ENCODE assay signal across 8 mouse cellular contexts in the genomic region with DNA sequence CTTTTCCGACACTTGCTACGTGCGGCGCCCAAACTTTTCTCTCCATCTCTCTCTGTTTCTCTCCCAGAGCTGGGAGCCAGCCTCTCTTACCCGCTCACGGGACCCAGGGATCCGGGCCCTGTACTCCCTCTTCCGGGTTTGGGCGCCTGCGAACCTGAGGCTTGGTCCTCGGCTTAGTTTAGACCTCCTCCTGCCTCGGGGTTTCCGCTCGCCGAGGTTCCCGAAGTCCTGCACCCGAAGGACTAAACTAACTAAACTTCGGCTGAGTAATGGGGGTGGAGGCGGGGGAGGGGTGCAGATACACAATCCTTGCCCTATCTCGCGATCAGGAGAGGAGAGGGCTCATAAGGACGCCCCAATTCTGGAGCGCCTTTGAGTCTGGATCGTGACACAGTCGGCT. TPM values are rescaled to one million over a fixed set of nuclear protein-coding genes. Genes with fewer than 3 reads are reported as not detected.
DNase-seq lines count a peak whose midpoint lies in the region; ATAC-seq and TF ChIP-seq lines count a peak whose summit lies in the region.

A gene (minus strand): TSS at position 223 of the 400 bp plus-strand sequence.

- ATAC-seq in lung, embryonic 14.5 days (ENCODE audit: insufficient read depth), result peak; percentile 16; the same call in 1 of the 2 replicates
- ATAC-seq in liver, embryonic 14.5 days (ENCODE audit: insufficient read depth), result no peak

- H3K9ac ChIP-seq in lung, embryonic 14.5 days, result peak within 1 kb of the TSS; percentile 9; the same call in 1 of the 2 replicates
- no peak within 1 kb of the TSS for H3K9ac ChIP-seq in liver, embryonic 14.5 days (replicated peaks)

- peak; percentile 35 for DNase-seq in lung, embryonic 14.5 days
- no peak for DNase-seq in lung, postnatal 36 days
- DNase-seq in forebrain, embryonic 10.5 days (ENCODE audit: extremely low spot score, low spot score), result peak; percentile 67
- DNase-seq in kidney, adult 9 months, result peak; percentile 62
- DNase-seq in liver, embryonic 14.5 days (ENCODE audit: low read depth in 3 of 3, low spot score in 3 of 3), result no peak
- no peak for DNase-seq in ovary, postnatal 14 days (ENCODE audit: low spot score)
- no peak for DNase-seq in adrenal gland, adult 8-10 months
- no peak for DNase-seq in right cerebral cortex, adult 18-20 months

- H3K9me3 ChIP-seq in lung, embryonic 14.5 days (ENCODE audit: low read depth, low read length), result no peaks in the 10 kb centered on the region
- no peaks in the 10 kb centered on the region for H3K9me3 ChIP-seq in forebrain, embryonic 10.5 days
- H3K9me3 ChIP-seq in liver, embryonic 14.5 days (ENCODE audit: control insufficient read depth, low read length), result no peaks in the 10 kb centered on the region

- peaks cover 98% of the 10 kb centered on the region for H3K27me3 ChIP-seq in lung, embryonic 14.5 days (ENCODE audit: insufficient read depth, low read length)
- H3K27me3 ChIP-seq in forebrain, embryonic 10.5 days (ENCODE audit: poor library complexity, severe bottlenecking), result peaks cover 65% of the 10 kb centered on the region
- peaks cover 90% of the 10 kb centered on the region for H3K27me3 ChIP-seq in liver, embryonic 14.5 days (ENCODE audit: control insufficient read depth, insufficient read depth, low read length)

- peaks cover 2% of the 10 kb centered on the region; the same call in 1 of the 2 replicates for H3K4me1 ChIP-seq in lung, embryonic 14.5 days (ENCODE audit: insufficient read depth)
- peaks cover 76% of the 10 kb centered on the region for H3K4me1 ChIP-seq in forebrain, embryonic 10.5 days
- no peaks in the 10 kb centered on the region for H3K4me1 ChIP-seq in liver, embryonic 14.5 days (replicated peaks; ENCODE audit: control insufficient read depth in 2 of 2, insufficient read depth in 2 of 2, low read length in 1 of 2)

- H3K27ac ChIP-seq in lung, embryonic 14.5 days (ENCODE audit: low read depth), result no peak within 1 kb of the TSS
- peak within 1 kb of the TSS; percentile 98 for H3K27ac ChIP-seq in forebrain, embryonic 10.5 days
- H3K27ac ChIP-seq in liver, embryonic 14.5 days, result no peak within 1 kb of the TSS

- no peaks in the 10 kb centered on the region for H3K36me3 ChIP-seq in lung, embryonic 14.5 days (ENCODE audit: insufficient read depth)
- no peaks in the 10 kb centered on the region for H3K36me3 ChIP-seq in forebrain, embryonic 10.5 days (replicated peaks)
- no peaks in the 10 kb centered on the region for H3K36me3 ChIP-seq in liver, embryonic 14.5 days (replicated peaks; ENCODE audit: control insufficient read depth, insufficient read depth, low read depth)

- TF ChIP-seq EP300 in liver, embryonic 14.5 days (IDR thresholded peaks at IDR 0.05; ENCODE audit: low read depth), result no peak

- 0% methylated on average over 25 of the region's 25 CpGs for WGBS in lung, embryonic 14.5 days
- 0% methylated on average over 25 of the region's 25 CpGs for WGBS in forebrain, embryonic 10.5 days
- WGBS in liver, embryonic 14.5 days (ENCODE audit: insufficient replicate concordance), result 0% methylated on average over 25 of the region's 25 CpGs

- peak within 1 kb of the TSS; percentile 46 for H3K4me3 ChIP-seq in lung, embryonic 14.5 days (ENCODE audit: low read depth, low read length)
- peak within 1 kb of the TSS; percentile 88 for H3K4me3 ChIP-seq in forebrain, embryonic 10.5 days
- H3K4me3 ChIP-seq in liver, embryonic 14.5 days (ENCODE audit: insufficient read depth in 1 of 2, low read depth in 2 of 2, low read length in 2 of 2), result peak within 1 kb of the TSS; percentile 40 to 42

- no peak for TF ChIP-seq CTCF in lung, embryonic 14.5 days (IDR thresholded peaks at IDR 0.05; ENCODE audit: low read depth)
- no peak for TF ChIP-seq CTCF in liver, embryonic 14.5 days (IDR thresholded peaks at IDR 0.05; ENCODE audit: low read depth)

- H3K4me2 ChIP-seq in lung, embryonic 14.5 days, result peak within 1 kb of the TSS; percentile 77
- peak within 1 kb of the TSS; percentile 49 for H3K4me2 ChIP-seq in liver, embryonic 14.5 days (ENCODE audit: low read depth)

RNA-seq across cellular contexts. Expression of the gene that starts here (rescaled TPM):
- polyA plus RNA-seq in lung, embryonic 14.5 days (2014; fragmentation: Nextera tagmentation; extraction: Ambion mirVana), result 0.05 and 0.08 TPM in 2 replicates
- polyA plus RNA-seq in forebrain, embryonic 10.5 days (2016; fragmentation: Nextera tagmentation; extraction: Ambion mirVana), result 12.2 TPM in 2 replicates
- 1.6 and 1.7 TPM in 2 replicates for polyA plus RNA-seq in liver, embryonic 14.5 days (2012; rRNA removed)
- 1.0 and 1.1 TPM in 2 replicates for polyA plus RNA-seq in liver, embryonic 14.5 days (2014; fragmentation: Nextera tagmentation; extraction: Ambion mirVana)
- total RNA-seq in adrenal gland, adult 8-10 months (2022), result under 1 TPM in 2 of 4 experiments, not detected in 2; 0.03 to 0.05 TPM

Comparison
In these comparisons a context has a peak if more than half of its experiments do, and no peak if none do; other contexts are left out.
1. Peak in DNase-seq, ATAC-seq, H3K4me3 ChIP-seq, H3K9ac ChIP-seq and H3K4me2 ChIP-seq in lung, embryonic 14.5 days; RNA of the gene not detected or under 1 TPM.
2. DNase-seq: peak in forebrain, embryonic 10.5 days (single experiment) and kidney, adult 9 months (single experiment); none in lung, postnatal 36 days (single experiment), liver, embryonic 14.5 days (0 of 3), ovary, postnatal 14 days (single experiment), adrenal gland, adult 8-10 months (single experiment) and right cerebral cortex, adult 18-20 months (single experiment).
3. Peak in every context shown above with its lines, with median percentiles within 50 percentile points of each other: H3K4me3 ChIP-seq.